Mouse (Mus musculus): ENCODE measurements at regions not wholly inside any gene's neighbourhood (a gene's known extent, or its start where the extent isn't known, plus 50 kb on each side); places are given as distances from the start of the nearest gene placed in this dataset.

DNA sequence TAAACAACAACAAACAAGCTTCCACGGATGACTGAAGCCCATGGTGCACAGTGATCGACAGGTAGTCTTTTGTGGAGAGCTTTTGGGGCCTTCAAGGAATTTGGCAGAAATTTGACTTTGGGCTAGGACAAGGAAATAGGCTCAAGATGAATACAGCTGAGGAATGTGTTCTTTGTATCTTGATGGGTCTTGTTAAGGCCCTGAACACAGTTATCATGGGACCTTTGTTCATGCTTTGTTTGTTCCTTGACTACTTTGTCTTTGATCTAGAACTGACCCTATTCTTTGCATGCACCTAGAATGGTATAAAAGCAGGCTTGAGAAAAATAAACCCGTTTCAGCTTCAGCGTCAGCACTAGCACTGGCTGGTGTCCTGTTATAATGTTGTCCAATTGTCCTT lies 168.1 kb upstream of the Sp8 start:
- WGBS, result 83% methylated on average over 4 of the region's 4 CpGs
- H3K4me2 ChIP-seq, result no peak overlapping the region
- no peaks in the 10 kb centered on the region for H3K9me3 ChIP-seq (ENCODE audit: control insufficient read depth, low read length)
- ATAC-seq (replicated peaks; ENCODE audit: low FRiP score), result no peak
- H3K9ac ChIP-seq (ENCODE audit: low read depth, low read length), result no peak overlapping the region
- DNase-seq (ENCODE audit: low spot score), result no peak
- H3K27ac ChIP-seq (ENCODE audit: low read depth, low read length), result no peak overlapping the region
- H3K4me3 ChIP-seq (ENCODE audit: low read depth, low read length), result no peak overlapping the region
- H3K4me1 ChIP-seq (replicated peaks; ENCODE audit: control insufficient read depth, insufficient read depth, low read length), result no peaks in the 10 kb centered on the region
- no peaks in the 10 kb centered on the region for H3K27me3 ChIP-seq (replicated peaks; ENCODE audit: control insufficient read depth, insufficient read depth, low read length)
- no peaks in the 10 kb centered on the region for H3K36me3 ChIP-seq (ENCODE audit: control insufficient read depth, insufficient read depth, low read length)

DNA sequence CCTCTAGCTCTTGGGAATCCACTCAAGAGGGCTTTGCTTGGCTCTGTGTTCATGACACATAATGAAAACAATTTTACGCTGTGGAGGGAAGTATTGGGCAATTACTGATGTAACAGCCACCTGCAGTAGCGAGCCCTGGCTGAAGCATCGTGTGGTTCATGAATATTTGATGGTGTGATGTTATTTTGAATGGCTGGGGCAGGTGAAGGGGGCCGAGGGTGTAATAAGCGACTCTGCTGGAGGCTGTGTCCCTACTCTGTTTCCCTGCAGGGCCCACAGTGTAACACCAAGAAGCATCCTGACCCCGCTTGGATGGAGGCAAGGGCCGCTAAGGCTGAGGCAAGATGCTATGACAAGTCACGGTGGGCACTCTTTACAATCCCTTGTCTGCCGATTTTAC lies 184.6 kb upstream of the Sp8 start:
- H3K4me3 ChIP-seq (ENCODE audit: low read depth, low read length), result no peak overlapping the region
- no peaks in the 10 kb centered on the region for H3K36me3 ChIP-seq (ENCODE audit: control insufficient read depth, insufficient read depth, low read length)
- no peak for DNase-seq (ENCODE audit: low spot score)
- 44% methylated on average over 9 of the region's 9 CpGs for WGBS
- no peak overlapping the region for H3K9ac ChIP-seq (ENCODE audit: low read depth, low read length)
- H3K27me3 ChIP-seq (replicated peaks; ENCODE audit: control insufficient read depth, insufficient read depth, low read length), result no peaks in the 10 kb centered on the region; the same call in none of the 2 replicates
- no peak overlapping the region for H3K27ac ChIP-seq (ENCODE audit: low read depth, low read length)
- H3K4me1 ChIP-seq (replicated peaks; ENCODE audit: control insufficient read depth, insufficient read depth, low read length), result no peaks in the 10 kb centered on the region
- H3K4me2 ChIP-seq, result no peak overlapping the region
- no peak for ATAC-seq (replicated peaks; ENCODE audit: low FRiP score)
- no peaks in the 10 kb centered on the region for H3K9me3 ChIP-seq (ENCODE audit: control insufficient read depth, low read length)

DNA sequence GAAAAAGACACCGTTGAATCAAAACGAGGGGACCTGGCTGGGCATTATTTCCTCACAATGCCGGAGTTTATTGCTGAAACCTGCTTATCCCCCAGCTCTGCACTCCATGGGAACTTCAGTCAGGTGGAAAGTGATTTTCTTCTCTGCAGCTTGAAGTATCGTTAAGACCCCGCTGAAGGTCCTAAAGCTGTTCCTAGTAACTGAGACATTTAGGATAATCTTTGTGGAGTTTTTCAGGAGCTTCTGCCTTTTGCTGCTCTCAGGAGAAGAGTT lies 185.0 kb upstream of the Sp8 start:
- DNase-seq (ENCODE audit: low spot score), result no peak
- Histone ChIP-seq H3K9ac (ENCODE audit: low read depth, low read length) (no peak overlapping the region), H3K27me3 (replicated peaks; ENCODE audit: control insufficient read depth, insufficient read depth, low read length) (no peaks in the 10 kb centered on the region; the same call in none of the 2 replicates), H3K4me3 (ENCODE audit: low read depth, low read length) (no peak overlapping the region), H3K9me3 (ENCODE audit: control insufficient read depth, low read length) (no peaks in the 10 kb centered on the region), H3K27ac (ENCODE audit: low read depth, low read length) (no peak overlapping the region), H3K4me1 (replicated peaks; ENCODE audit: control insufficient read depth, insufficient read depth, low read length) (no peaks in the 10 kb centered on the region), H3K4me2 (no peak overlapping the region), H3K36me3 (ENCODE audit: control insufficient read depth, insufficient read depth, low read length) (no peaks in the 10 kb centered on the region)
- ATAC-seq (replicated peaks; ENCODE audit: low FRiP score), result no peak
- WGBS, result 19% methylated on average over 5 of the region's 5 CpGs

DNA sequence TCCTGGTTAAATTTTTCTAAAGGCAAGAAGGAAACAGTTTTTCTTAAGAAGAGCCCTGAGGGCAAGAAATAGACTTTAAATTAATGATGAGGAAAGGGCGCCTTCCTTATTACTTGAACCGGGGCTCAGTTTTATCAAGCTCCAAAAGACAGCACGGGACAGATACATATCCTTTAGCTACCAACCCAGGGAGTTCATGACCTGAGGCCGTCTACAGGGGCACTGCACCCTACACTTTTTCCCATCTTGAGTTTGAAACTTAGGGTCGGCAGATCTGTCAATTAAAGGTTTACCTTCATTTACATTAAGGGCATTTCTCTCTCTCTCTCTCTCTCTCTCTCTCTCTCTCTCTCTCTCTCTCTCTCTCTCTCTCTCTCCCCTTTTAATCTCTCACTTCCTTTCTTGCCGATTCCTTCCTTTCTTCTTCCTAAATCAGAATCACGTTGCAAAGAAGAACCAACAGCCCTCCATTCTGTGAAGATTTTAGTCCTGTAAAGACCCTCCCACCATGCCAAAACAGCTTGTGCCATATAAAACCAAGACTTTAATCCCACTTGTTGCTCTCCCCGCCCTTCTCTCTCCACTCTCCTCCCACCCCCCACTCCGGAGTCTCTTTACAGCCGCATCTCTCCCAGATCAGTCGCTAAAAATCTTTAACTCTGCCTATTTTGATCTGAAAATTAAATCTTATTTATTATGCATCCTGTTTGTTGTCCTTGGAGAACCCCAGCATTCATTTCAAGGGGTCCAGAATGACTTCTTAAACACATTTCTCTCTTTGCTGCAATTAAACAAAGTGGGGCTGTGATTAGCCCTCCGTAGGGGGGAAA lies 185.5 kb upstream of the Sp8 start:
- H3K4me3 ChIP-seq (ENCODE audit: low read depth, low read length), result no peak overlapping the region
- no peak overlapping the region for H3K4me2 ChIP-seq
- ATAC-seq (replicated peaks; ENCODE audit: low FRiP score) (no peak), DNase-seq (ENCODE audit: low spot score) (no peak)
- H3K27me3 ChIP-seq (replicated peaks; ENCODE audit: control insufficient read depth, insufficient read depth, low read length), result no peaks in the 10 kb centered on the region; the same call in none of the 2 replicates
- WGBS, result 16% methylated on average over 12 of the region's 12 CpGs
- no peaks in the 10 kb centered on the region for H3K9me3 ChIP-seq (ENCODE audit: control insufficient read depth, low read length)
- H3K36me3 ChIP-seq (ENCODE audit: control insufficient read depth, insufficient read depth, low read length), result no peaks in the 10 kb centered on the region
- no peaks in the 10 kb centered on the region for H3K4me1 ChIP-seq (replicated peaks; ENCODE audit: control insufficient read depth, insufficient read depth, low read length)
- no peak overlapping the region for H3K9ac ChIP-seq (ENCODE audit: low read depth, low read length)
- H3K27ac ChIP-seq (ENCODE audit: low read depth, low read length), result no peak overlapping the region

DNA sequence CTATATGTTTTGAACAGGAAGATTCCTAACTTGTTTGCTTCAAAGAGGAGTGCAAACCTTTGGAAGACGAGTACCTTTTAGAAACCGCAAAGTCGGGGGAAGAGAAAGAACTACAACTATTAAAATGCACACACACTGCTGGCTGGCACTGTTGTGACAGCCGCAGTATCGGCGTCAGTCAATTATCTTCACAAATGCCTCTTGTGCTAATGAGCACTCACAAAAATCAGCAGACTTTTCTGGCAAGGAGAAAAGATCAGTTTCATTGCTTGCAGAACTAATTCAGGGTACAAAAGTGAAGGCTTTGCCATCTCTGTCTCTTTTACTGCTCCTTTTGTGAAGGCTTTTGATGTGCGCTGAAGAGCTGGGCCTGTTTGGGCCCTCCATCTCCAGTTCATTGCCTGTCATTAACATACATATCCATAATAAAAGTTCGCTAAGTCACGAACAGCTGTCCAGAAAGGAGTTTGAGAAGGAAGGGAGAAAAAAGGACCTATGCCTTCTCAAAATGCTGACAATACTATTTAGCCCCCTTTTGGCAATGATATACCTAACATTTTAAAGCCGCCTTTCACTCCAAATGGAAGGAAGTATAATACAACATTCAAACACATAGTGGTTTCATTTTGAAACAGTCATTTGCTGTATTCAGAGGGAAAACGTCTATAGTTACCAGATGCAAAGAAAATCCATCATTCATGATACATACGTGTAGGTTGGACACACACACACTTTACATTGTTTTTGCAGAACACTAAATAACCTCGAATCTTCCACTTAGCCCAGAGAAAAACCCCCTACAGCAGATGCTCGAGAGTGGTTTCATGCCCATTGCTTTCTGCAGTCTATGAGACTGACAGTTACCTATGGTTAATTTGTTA lies 186.6 kb upstream of the Sp8 start:
- WGBS, result 60% methylated on average over 14 of the region's 14 CpGs

DNA sequence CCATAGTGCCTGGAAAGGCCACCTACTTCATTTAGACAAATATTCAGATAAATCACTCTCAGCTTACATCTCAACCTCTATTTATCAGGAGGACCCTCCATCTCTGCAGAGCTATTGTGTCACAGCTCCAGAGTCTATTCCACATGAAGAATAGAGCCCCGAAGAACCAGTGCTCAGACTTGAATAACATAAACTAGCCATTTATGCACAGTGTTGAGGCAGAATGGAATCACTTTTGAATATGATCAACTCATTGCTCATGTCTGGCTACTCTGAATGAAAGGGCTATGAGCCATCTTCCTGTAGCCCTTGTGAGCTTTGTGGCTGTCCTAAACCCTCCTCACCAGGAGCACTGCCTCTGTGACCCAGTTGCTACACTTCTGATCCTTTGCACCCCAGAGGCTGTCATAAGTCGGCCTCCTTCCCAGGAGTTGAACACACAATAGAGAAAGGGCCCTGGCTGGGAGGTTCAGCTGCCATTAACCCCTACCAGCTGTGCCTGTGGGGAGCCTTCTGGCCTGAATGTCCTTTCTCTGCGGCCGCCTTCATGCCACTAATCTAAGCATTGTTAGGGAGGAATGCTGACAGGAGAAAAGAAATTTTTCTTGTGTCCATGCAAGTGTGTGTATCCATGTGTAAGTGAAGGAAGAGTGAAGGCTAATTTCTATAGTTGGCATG lies 195.5 kb upstream of the Sp8 start:
- DNase-seq (ENCODE audit: low spot score) (no peak), ATAC-seq (replicated peaks; ENCODE audit: low FRiP score) (no peak)
- Histone ChIP-seq H3K27me3 (replicated peaks; ENCODE audit: control insufficient read depth, insufficient read depth, low read length) (no peaks in the 10 kb centered on the region), H3K9ac (ENCODE audit: low read depth, low read length) (no peak overlapping the region), H3K27ac (ENCODE audit: low read depth, low read length) (no peak overlapping the region), H3K4me2 (no peak overlapping the region), H3K36me3 (ENCODE audit: control insufficient read depth, insufficient read depth, low read length) (no peaks in the 10 kb centered on the region), H3K4me3 (ENCODE audit: low read depth, low read length) (no peak overlapping the region), H3K9me3 (ENCODE audit: control insufficient read depth, low read length) (no peaks in the 10 kb centered on the region), H3K4me1 (replicated peaks; ENCODE audit: control insufficient read depth, insufficient read depth, low read length) (no peaks in the 10 kb centered on the region)
- WGBS, result 62% methylated on average over 4 of the region's 4 CpGs

More for the DNA sequence above, 186.6 kb upstream of the Sp8 start:
- H3K4me1 ChIP-seq (replicated peaks; ENCODE audit: control insufficient read depth, insufficient read depth, low read length), result no peaks in the 10 kb centered on the region
- H3K4me3 ChIP-seq (ENCODE audit: low read depth, low read length), result no peak overlapping the region
- ATAC-seq (replicated peaks; ENCODE audit: low FRiP score), result no peak
- H3K9ac ChIP-seq (ENCODE audit: low read depth, low read length), result no peak overlapping the region
- no peaks in the 10 kb centered on the region for H3K9me3 ChIP-seq (ENCODE audit: control insufficient read depth, low read length)
- H3K27me3 ChIP-seq (replicated peaks; ENCODE audit: control insufficient read depth, insufficient read depth, low read length), result no peaks in the 10 kb centered on the region; the same call in none of the 2 replicates
- H3K27ac ChIP-seq (ENCODE audit: low read depth, low read length), result no peak overlapping the region
- DNase-seq (ENCODE audit: low spot score), result no peak
- H3K4me2 ChIP-seq, result no peak overlapping the region
- no peaks in the 10 kb centered on the region for H3K36me3 ChIP-seq (ENCODE audit: control insufficient read depth, insufficient read depth, low read length)

DNA sequence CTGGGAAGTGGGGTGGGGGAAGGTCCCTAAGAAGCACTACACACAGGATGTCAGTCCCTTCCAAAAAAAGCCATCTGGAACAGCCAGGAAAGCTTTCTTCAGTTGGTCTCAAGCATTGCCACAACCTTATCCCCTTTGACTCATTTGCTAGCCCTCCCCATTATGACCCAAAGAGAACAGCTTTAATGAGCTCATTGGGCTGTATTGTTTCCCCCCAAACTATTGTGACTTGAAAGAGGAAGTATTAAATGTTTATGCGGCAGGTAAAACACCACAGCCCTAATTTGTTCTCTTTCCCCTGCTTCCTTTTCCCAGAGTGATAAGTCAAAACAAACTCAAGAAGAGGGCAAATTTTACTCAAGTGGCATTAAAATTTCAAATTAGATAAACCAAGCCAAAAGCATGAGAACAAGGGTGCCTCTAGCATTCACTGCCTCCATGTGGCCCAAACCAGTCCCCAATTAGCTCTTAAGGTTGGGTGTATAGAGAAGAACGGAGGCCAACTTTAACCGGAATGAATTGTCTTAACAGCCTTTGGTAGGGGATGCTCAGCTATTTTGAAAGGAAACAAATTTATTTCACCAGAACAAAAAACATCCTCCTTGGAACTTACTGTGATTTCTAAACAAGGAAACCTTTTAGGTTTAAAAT lies 196.7 kb upstream of the Sp8 start:
- 69% methylated on average over 3 of the region's 3 CpGs for WGBS
- H3K9ac ChIP-seq (ENCODE audit: low read depth, low read length), result no peak overlapping the region

DNA sequence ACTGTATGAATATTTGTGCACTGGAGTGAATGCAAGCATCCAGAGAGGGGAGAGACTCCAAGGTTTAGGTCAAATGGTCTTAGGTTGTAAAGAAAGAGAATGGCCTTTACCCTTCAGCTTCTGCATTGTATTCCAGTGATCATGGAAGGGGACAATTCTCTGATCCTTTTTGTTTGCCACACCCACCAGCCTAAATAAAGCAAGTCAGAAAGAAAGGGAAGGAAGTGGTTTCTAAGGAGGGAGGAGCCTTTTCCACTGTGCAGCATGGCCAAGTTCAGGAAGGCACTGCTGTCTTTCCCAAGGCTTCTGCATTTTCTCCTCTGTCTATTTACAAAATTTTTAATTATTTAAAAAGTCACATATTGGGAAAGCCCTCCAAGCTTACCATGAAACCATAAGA lies 197.5 kb upstream of the Sp8 start:
- H3K4me1 ChIP-seq (replicated peaks; ENCODE audit: control insufficient read depth, insufficient read depth, low read length), result no peaks in the 10 kb centered on the region
- no peak for DNase-seq (ENCODE audit: low spot score)
- H3K9ac ChIP-seq (ENCODE audit: low read depth, low read length), result no peak overlapping the region
- H3K9me3 ChIP-seq (ENCODE audit: control insufficient read depth, low read length), result no peaks in the 10 kb centered on the region
- H3K27me3 ChIP-seq (replicated peaks; ENCODE audit: control insufficient read depth, insufficient read depth, low read length), result no peaks in the 10 kb centered on the region
- no peak overlapping the region for H3K27ac ChIP-seq (ENCODE audit: low read depth, low read length)
- no peak; the same call in 1 of the 2 replicates for ATAC-seq (replicated peaks; ENCODE audit: low FRiP score)
- H3K36me3 ChIP-seq (ENCODE audit: control insufficient read depth, insufficient read depth, low read length), result no peaks in the 10 kb centered on the region
- H3K4me2 ChIP-seq, result no peak overlapping the region
- no peak overlapping the region for H3K4me3 ChIP-seq (ENCODE audit: low read depth, low read length)

More for the DNA sequence above, 196.7 kb upstream of the Sp8 start:
- DNase-seq (ENCODE audit: low spot score) (no peak), ATAC-seq (replicated peaks; ENCODE audit: low FRiP score) (no peak)
- Histone ChIP-seq H3K27me3 (replicated peaks; ENCODE audit: control insufficient read depth, insufficient read depth, low read length) (no peaks in the 10 kb centered on the region), H3K9me3 (ENCODE audit: control insufficient read depth, low read length) (no peaks in the 10 kb centered on the region), H3K27ac (ENCODE audit: low read depth, low read length) (no peak overlapping the region), H3K4me1 (replicated peaks; ENCODE audit: control insufficient read depth, insufficient read depth, low read length) (no peaks in the 10 kb centered on the region), H3K4me2 (no peak overlapping the region), H3K4me3 (ENCODE audit: low read depth, low read length) (no peak overlapping the region), H3K36me3 (ENCODE audit: control insufficient read depth, insufficient read depth, low read length) (no peaks in the 10 kb centered on the region)
